Mouse (Mus musculus) layer of hippocampus, adult 11-12 months (tissue): Measurements from ENCODE around the gene Spi1.
A peak's percentile ranks its signal among the peaks of the same experiment; 100 is the strongest.
"Not testable (repeated sequence)": the region's sequence is repeated elsewhere in the genome, so short reads cannot be mapped to it uniquely, and the experiment has no call there.

Experiments
- DNase-seq: peaks from one replicate; pipeline ENCODE4 v3.0.0; 2022; ENCODE audit warnings: low spot score

Gene Spi1

GRCm38 (mm10) chr2:91081775-91082695, at the start of gene Spi1:
Spi1 (plus strand) TSS chr2:91082390.
- DNase-seq = no peak

- no peak for DNase-seq
Observed at GRCm38 (mm10) chr2:91033000-91033399, 49.2 kb upstream of the Spi1 start.

DNA sequence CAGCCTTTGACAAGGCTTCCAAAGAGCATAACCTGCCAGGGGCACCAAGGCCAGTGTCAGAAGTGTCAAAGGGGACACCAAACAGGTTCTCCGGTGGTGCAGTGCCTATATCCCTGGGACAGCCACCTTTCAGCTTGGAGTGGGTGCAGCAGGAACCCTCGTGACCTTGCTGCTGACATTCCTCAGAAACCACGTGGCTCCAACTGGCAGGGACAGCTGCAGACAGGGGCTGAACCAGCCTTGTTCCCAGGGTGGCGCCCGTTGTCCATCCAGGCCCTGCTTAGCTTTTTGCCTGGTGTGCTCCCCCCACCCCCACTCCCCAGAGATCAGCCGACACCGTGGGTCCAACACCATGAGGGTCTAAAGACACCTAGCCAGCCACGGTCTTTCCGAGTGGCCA, 46.8 kb upstream of the Spi1 start, which contains the start of gene Rapsn:
Gene Rapsn, plus strand, starts transcription at position 236 of the 400 bp plus-strand sequence.
- no peak for DNase-seq

GRCm38 (mm10) chr2:91041786-91042185, 40.4 kb upstream of the Spi1 start:
- DNase-seq = no peak

GRCm38 (mm10) chr2:91042651-91043398, 39.4 kb upstream of the Spi1 start:
- DNase-seq = no peak

- DNase-seq = no peak
Observed at GRCm38 (mm10) chr2:91044727-91045126, 37.5 kb upstream of the Spi1 start.

DNA sequence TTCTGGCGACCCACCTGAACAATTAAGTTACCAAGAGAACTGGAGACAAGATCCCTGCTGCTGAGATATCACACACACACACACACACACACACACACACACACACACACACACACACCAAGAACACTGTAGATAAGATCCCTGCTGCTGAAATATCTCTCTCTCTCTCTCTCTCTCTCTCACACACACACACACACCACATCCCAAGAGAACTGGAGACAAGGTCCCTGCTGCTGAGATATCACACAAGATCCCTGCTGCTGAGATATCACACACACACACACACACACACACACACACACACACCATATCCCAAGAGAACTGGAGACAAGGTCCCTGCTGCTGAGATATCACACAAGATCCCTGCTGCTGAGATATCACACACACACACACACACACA, 36.4 kb upstream of the Spi1 start:
- DNase-seq = not testable (repeated sequence)

GRCm38 (mm10) chr2:91047359-91047758, 34.8 kb upstream of the Spi1 start:
- no peak for DNase-seq

DNA sequence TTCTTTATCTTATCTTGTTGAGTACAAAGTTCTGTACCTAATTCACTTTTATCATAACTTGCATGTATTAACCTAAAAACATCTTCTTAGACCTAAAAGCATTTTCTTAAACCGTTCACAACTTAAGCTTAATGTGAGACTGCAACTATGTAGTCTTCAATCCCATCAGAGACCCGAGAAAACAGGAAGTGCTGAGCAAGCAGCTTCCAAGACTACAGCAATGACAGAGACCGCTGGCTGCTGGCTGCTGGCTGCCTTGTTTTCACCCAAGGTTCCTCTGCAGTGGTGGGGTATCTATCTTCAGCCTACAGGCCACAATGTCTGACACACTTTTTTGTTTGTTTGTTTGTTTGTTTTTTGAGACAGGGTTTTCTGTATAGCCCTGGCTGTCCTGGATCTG, 30.3 kb upstream of the Spi1 start:
- DNase-seq = no peak

DNA sequence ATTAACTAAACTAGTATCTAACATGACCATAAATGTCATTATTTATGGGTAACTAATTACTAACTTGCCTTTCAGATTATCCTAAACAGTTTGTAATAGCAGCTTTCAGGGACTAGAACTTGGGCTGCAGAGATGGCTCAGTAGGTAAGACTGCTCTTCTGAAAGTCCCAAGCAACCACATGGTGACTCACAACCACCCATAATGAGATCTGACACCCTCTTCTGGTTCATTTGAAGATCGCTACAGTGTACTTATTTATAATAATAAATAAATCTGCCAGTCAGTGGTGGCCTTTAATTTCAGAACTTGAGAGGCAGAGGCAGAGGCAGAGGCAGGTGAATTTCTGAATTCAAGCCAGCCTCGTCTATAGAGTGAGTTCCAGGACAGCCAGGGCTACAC, 29.4 kb upstream of the Spi1 start:
- DNase-seq = no peak

- DNase-seq = no peak
Observed at GRCm38 (mm10) chr2:91053181-91053933, 28.8 kb upstream of the Spi1 start.

- DNase-seq = peak; percentile 97
Observed at GRCm38 (mm10) chr2:91053934-91054382, 28.2 kb upstream of the Spi1 start, which contains the start of gene Psmc3. Psmc3 (plus strand) TSS chr2:91054009.

DNA sequence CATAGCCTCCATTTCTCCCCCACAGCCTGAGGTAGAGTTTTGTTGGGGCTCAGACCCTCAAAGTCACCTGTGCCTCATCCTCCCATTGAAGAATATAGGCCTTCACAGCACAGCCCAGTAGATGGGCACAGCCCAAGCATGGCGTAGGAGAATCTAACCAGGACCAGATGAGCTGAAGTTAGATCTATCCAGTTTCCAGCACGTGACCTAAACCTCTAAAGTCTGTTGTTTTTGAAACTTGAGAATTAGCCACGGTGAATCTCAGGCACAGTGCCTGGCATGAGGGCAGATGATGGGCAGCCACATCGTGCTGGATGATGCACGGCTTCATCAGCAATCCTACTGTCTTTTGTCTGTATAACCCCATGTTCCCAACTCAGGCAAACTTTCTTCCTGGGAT, 23.8 kb upstream of the Spi1 start:
- no peak for DNase-seq

- no peak for DNase-seq
Observed at GRCm38 (mm10) chr2:91059376-91059775, 22.8 kb upstream of the Spi1 start.

DNA sequence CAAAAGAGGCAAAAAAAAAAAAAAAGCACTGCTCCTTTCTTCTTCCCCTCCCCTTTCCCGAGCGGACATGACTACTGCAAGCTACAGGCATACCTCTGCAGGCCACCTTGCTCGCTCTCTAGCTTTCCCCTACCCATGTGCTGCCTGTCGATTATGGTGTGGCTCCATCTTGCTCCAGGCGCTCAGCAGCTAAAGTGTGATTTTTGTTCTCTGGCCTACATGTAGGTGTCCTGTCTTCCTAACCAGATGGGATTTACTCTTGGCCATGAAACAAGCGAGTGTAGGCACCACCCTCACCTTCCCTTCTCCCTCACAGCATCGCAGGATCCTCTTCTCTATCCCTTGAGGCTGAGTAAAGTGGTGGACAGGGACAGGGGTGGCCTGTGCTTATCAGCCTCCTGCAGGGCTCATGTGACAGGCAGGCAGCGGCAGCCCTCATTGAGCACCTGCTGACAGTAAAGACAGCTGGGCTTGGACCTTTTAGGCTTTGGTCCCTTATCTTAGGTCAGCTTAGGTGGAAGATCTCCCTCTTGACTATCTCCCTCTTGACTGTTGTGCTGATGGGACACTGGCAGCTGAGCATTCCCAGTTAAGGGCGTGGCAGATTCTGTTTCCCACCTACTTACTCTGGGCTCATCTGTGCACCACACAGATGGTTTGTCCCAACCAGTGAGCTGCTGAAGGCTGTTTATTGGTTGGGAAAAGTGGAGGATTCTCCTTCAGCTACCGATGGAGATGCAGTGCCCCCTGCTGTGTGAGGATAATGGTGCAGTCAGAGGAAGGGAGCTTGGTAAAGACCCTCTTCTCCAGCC, 21.4 kb upstream of the Spi1 start:
- peak; percentile 80 for DNase-seq

DNA sequence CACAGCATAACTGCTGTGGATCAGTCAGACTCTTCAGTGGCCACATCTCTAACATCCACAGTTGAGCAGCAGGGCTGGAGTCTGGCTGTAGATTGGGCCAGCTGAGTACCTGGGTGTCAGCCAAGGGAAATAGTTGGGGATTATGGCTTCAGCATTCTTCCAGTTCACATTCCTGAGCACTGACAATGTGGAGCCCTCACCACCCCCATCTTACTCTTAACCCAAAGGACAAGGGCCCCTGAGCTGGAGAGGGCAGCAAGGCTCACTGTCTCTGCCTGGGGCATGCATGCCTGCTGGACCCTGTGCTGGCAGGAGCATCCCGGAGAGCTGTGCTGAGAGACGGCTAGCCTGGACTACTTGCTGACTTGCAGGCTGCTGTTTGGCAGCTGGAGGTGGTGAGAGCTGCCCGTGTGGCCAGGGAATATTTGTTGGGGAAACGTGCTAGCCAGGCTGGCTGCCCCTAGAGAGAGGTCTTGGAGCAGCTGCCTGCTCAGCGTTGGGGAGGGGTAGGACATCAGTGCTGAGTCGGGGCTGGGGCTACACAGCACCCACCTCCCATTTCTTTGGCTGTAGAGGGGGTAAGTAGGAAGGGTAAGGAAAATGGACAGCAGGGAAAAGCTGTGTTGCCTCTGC, 20.2 kb upstream of the Spi1 start:
- DNase-seq = no peak

GRCm38 (mm10) chr2:91062779-91063606, 19.2 kb upstream of the Spi1 start:
- DNase-seq = no peak

DNA sequence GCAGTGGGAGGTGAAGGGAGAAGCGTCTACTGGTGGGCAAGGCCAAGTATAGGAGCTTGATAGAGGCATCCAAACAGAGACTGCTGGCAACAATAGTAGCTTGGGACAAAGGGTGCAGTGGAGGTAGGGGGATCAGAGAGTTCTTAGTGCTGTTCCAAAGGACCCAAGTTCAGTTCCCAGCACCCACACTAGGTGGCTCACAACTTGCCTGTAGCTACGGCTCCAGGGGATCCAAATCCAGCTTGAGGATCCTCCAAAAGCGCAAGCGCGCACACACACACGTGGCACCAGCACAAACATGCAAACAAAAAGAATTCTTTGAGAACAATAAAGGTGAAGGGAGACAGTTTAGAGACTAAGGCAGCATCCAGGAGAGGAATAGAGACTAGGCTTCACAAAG, 18.0 kb upstream of the Spi1 start:
- DNase-seq = no peak

GRCm38 (mm10) chr2:91065544-91065943, 16.6 kb upstream of the Spi1 start:
- DNase-seq = peak; percentile 60

GRCm38 (mm10) chr2:91066455-91066854, 15.7 kb upstream of the Spi1 start:
- no peak for DNase-seq
